Mouse (Mus musculus): ENCODE measurements around the gene Dhrs1.

DNA sequence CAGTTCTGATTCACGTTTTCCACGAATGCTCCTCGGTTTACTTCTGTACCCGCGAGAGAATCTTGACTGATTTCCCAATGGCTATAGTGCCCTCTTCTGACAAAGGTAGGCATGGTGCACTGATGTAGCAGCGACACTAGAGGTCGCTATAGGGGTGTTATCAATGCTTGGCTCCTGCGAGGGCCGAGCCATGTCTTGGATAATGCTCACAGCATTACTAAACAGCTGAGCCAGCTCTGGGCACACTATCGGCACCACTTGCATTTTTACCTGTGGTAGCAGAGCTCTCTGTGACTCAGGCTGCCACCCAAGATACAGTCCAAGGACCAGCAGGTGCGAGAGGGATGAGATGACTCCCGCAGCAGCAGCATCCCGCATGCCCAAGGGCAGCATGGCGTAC, 35.8 kb upstream of the Dhrs1 start:
- TF ChIP-seq MAX (IDR thresholded peaks at IDR 0.05; ENCODE audit: low read depth) (no peak), POLR2AphosphoS2 (IDR thresholded peaks at IDR 0.05; ENCODE audit: insufficient read length, low read depth) (no peak), POLR2A (IDR thresholded peaks at IDR 0.05; ENCODE audit: insufficient read length, low read depth) (no peak), USF1 (IDR thresholded peaks at IDR 0.05; ENCODE audit: low read depth) (no peak), CEBPB (IDR thresholded peaks at IDR 0.05; ENCODE audit: insufficient read depth, poor library complexity, severe bottlenecking) (no peak), REST (IDR thresholded peaks at IDR 0.05; ENCODE audit: insufficient read depth, insufficient read length) (no peak), MYOG (IDR thresholded peaks at IDR 0.05; ENCODE audit: control insufficient read depth in 1 of 3, insufficient read depth in 1 of 3, insufficient read length in 2 of 3, low read depth in 2 of 3) (no peak)

All from myocyte (in vitro differentiated cells).